Comparison of ENCODE assay signal across 9 mouse cellular contexts in genomic region chr5:105822521-105823498, GRCm38 (mm10). TPM values are rescaled to one million over a fixed set of nuclear protein-coding genes. Genes with fewer than 3 reads are reported as not detected.
DNase-seq lines count a peak whose midpoint lies in the region; ATAC-seq lines count a peak whose summit lies in the region.
"Had no signal": no experiment of that assay in that cellular context is flagged by ENCODE, and none has a peak within 500 bp of the region (broad histone marks: within the 10 kb centered on the region; RNA-seq: fewer than 3 reads in every experiment).

No protein-coding gene starts in this region.

- no peak for ATAC-seq in megakaryocyte, adult 5-6 weeks (ENCODE audit: poor library complexity, severe bottlenecking)
- ATAC-seq in forebrain, embryonic 16.5 days, result peak; percentile 48
- ATAC-seq in megakaryocyte progenitor cell, adult 5-6 weeks (replicated peaks; ENCODE audit: poor library complexity), result peak; percentile 37
- no peak for ATAC-seq in stomach, embryonic 16.5 days (ENCODE audit: insufficient read depth, low FRiP score)
- ATAC-seq in erythroblast, adult 5-6 weeks (replicated peaks; ENCODE audit: low FRiP score, poor library complexity, severe bottlenecking), result no peak

- WGBS in forebrain, embryonic 16.5 days, result 32% methylated on average over 15 of the region's 15 CpGs
- WGBS in stomach, embryonic 16.5 days, result 63% methylated on average over 15 of the region's 15 CpGs

- H3K4me2 ChIP-seq in forebrain, embryonic 16.5 days (ENCODE audit: low read length), result no peak overlapping the region
- no peak overlapping the region for H3K4me2 ChIP-seq in stomach, embryonic 16.5 days (ENCODE audit: low read depth, low read length)

- no peak overlapping the region for H3K27ac ChIP-seq in forebrain, embryonic 16.5 days (ENCODE audit: low read length)
- peak overlapping the region; percentile 44; the same call in 1 of the 2 replicates for H3K27ac ChIP-seq in stomach, embryonic 16.5 days (ENCODE audit: low read length)

- H3K4me1 ChIP-seq in megakaryocyte, embryonic 14.5 days, result peaks cover 81% of the 10 kb centered on the region
- H3K4me1 ChIP-seq in forebrain, embryonic 16.5 days (replicated peaks; ENCODE audit: control insufficient read depth, insufficient read depth, low read length), result peaks cover 15% of the 10 kb centered on the region
- peaks cover 16% of the 10 kb centered on the region for H3K4me1 ChIP-seq in stomach, embryonic 16.5 days (ENCODE audit: control insufficient read depth, insufficient read depth, low read length)

- DNase-seq in cerebellum, adult 8-10 months, result no peak
- DNase-seq in urinary bladder, postnatal 14 days (ENCODE audit: low spot score), result no peak
- DNase-seq: heart, postnatal 10 days had no signal

- H3K27me3 ChIP-seq in megakaryocyte, embryonic 14.5 days (replicated peaks), result no peaks in the 10 kb centered on the region
- H3K27me3 ChIP-seq in forebrain, embryonic 16.5 days (replicated peaks; ENCODE audit: control insufficient read depth, insufficient read depth, low read length), result no peaks in the 10 kb centered on the region
- H3K27me3 ChIP-seq in stomach, embryonic 16.5 days (ENCODE audit: control insufficient read depth, insufficient read depth, low read length), result no peaks in the 10 kb centered on the region

- H3K9ac ChIP-seq in forebrain, embryonic 16.5 days (replicated peaks; ENCODE audit: low read depth, low read length), result peak overlapping the region; percentile 18; the same call in 1 of the 2 replicates
- 0 out of 2 replicates have a peak overlapping the region, but pooled peaks have one; percentile 24 for H3K9ac ChIP-seq in stomach, embryonic 16.5 days (ENCODE audit: low read length)

- H3K36me3 ChIP-seq in megakaryocyte, embryonic 14.5 days (replicated peaks; ENCODE audit: low read length), result peaks cover 34% of the 10 kb centered on the region
- H3K36me3 ChIP-seq in forebrain, embryonic 16.5 days (ENCODE audit: control insufficient read depth, insufficient read depth), result no peaks in the 10 kb centered on the region
- H3K36me3 ChIP-seq in stomach, embryonic 16.5 days (ENCODE audit: control insufficient read depth, insufficient read depth, low read length), result no peaks in the 10 kb centered on the region

- H3K4me3 ChIP-seq in megakaryocyte, embryonic 14.5 days (replicated peaks), result peak overlapping the region; percentile 21
- H3K4me3 ChIP-seq in forebrain, embryonic 16.5 days (replicated peaks; ENCODE audit: low read length), result no peak overlapping the region
- H3K4me3 ChIP-seq in stomach, embryonic 16.5 days (replicated peaks; ENCODE audit: low read length), result no peak overlapping the region

- no peaks in the 10 kb centered on the region for H3K9me3 ChIP-seq in megakaryocyte, embryonic 14.5 days
- no peaks in the 10 kb centered on the region for H3K9me3 ChIP-seq in forebrain, embryonic 16.5 days (ENCODE audit: control insufficient read depth, low read length)
- H3K9me3 ChIP-seq in stomach, embryonic 16.5 days (replicated peaks; ENCODE audit: control insufficient read depth, low read length), result no peaks in the 10 kb centered on the region

RNA-seq across cellular contexts. Expression of gene Zfp326, which starts 53.6 kb away (rescaled TPM):
- 1.2 and 7.6 TPM in 2 replicates for polyA plus RNA-seq in megakaryocyte, embryonic 14.5 days (2012; ENCODE audit: insufficient read depth, low replicate concordance)
- total RNA-seq in megakaryocyte, adult 5-6 weeks (2015), result 21.2 and 32.9 TPM in 2 replicates
- total RNA-seq in megakaryocyte, adult 5-6 weeks (2017), result 21.3 and 27.6 TPM in 2 replicates
- 50.0 and 56.3 TPM in 2 replicates for polyA plus RNA-seq in forebrain, embryonic 16.5 days (2015; fragmentation: Nextera tagmentation; extraction: Ambion mirVana)
- 33.9 and 38.5 TPM in 2 replicates for total RNA-seq in megakaryocyte progenitor cell, adult 5-6 weeks (2015)
- total RNA-seq in megakaryocyte progenitor cell, adult 5-6 weeks (2017), result 26.1 and 37.4 TPM in 2 replicates
- polyA plus RNA-seq in stomach, embryonic 16.5 days (2015; fragmentation: Nextera tagmentation; extraction: Ambion mirVana), result 28.1 and 31.6 TPM in 2 replicates
- total RNA-seq in erythroblast, adult 5-6 weeks (2015; ENCODE audit: low replicate concordance), result 4.0 and 5.2 TPM in 2 replicates
- 2.6 and 4.4 TPM in 2 replicates for total RNA-seq in erythroblast, adult 5-6 weeks (2017; ENCODE audit: low replicate concordance)

Comparison
In these comparisons a context has a peak if more than half of its experiments do, and no peak if none do; other contexts are left out.
1. ATAC-seq: peak in forebrain, embryonic 16.5 days (single experiment) and megakaryocyte progenitor cell, adult 5-6 weeks (single experiment); none in megakaryocyte, adult 5-6 weeks (single experiment), stomach, embryonic 16.5 days (single experiment) and erythroblast, adult 5-6 weeks (single experiment).